Mouse (Mus musculus): ENCODE measurements around the gene Rac1. TPM values are rescaled to one million over a fixed set of nuclear protein-coding genes. Genes with fewer than 3 reads are reported as not detected.

Rac1 gene
- total RNA-seq, 2 experiments from 2014 or later, result 444 to 449 TPM

DNA sequence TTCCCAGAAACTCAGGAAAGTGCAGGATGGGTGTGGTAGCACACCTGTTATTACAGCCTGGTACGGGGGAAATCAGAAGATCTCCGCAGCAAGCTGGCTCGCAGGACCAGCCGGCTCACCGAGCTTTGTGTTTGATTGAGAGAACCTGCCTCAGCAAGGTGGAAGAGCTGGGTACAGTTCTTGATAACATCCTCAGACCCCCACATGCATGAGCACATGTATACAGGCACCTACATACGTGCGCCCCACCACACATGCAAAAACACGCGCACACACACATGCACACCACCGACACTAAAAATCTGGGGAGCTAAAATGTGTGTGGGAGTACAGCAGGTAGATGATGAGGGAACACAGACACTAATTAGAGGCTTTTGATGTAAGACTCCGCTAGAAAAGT is 64.2 kb downstream of the Rac1 start:
- DNase-seq (ENCODE audit: low spot score in 2 of 2), result no peak

Other genes starting within 250 kb of the Rac1 start
- gene Zfp853, start 234.4 kb downstream of the Rac1 start, total RNA-seq (2021), result 1 to 10 TPM; 9.4 to 9.9 TPM
- 10 to 100 TPM; 22.5 to 22.8 TPM for gene E130309D02Rik, start 212.7 kb downstream of the Rac1 start, total RNA-seq (2021)
- gene Zdhhc4, start 198.8 kb downstream of the Rac1 start, total RNA-seq (2021), result 10 to 100 TPM; 48.0 to 51.5 TPM
- 1 to 10 TPM; 3.4 to 4.9 TPM for gene Grid2ip, start 170.7 kb downstream of the Rac1 start, total RNA-seq (2021)
- gene Kdelr2, start 124.2 kb downstream of the Rac1 start, total RNA-seq (2021), result 10 to 100 TPM; 48.8 to 53.8 TPM
- gene Daglb, start 63.5 kb downstream of the Rac1 start, total RNA-seq (2021), result 10 to 100 TPM; 20.5 to 21.5 TPM
- 10 to 100 TPM; 52.0 to 65.7 TPM for gene Cyth3, start 94.4 kb upstream of the Rac1 start, total RNA-seq (2021)
- gene Usp42, start 204.2 kb upstream of the Rac1 start, total RNA-seq (2021), result 10 to 100 TPM; 26.7 to 28.0 TPM

Measured in layer of hippocampus, postnatal 10 days (tissue).